Mouse (Mus musculus): ENCODE measurements at regions not wholly inside any gene's neighbourhood (a gene's known extent, or its start where the extent isn't known, plus 50 kb on each side); places are given as distances from the start of the nearest gene placed in this dataset.

- no peak for DNase-seq (ENCODE audit: low read depth)
- TF ChIP-seq POLR2A (IDR thresholded peaks at IDR 0.05; ENCODE audit: borderline replicate concordance, extremely low read depth, insufficient read depth, insufficient read length, poor library complexity, severe bottlenecking) (no peak), CTCF (IDR thresholded peaks at IDR 0.05; ENCODE audit: borderline replicate concordance, extremely low read depth, insufficient read depth, insufficient read length) (no peak)
Measured at GRCm38 (mm10) chr3:101524905-101525304, 79.6 kb downstream of the Atp1a1 start.

DNA sequence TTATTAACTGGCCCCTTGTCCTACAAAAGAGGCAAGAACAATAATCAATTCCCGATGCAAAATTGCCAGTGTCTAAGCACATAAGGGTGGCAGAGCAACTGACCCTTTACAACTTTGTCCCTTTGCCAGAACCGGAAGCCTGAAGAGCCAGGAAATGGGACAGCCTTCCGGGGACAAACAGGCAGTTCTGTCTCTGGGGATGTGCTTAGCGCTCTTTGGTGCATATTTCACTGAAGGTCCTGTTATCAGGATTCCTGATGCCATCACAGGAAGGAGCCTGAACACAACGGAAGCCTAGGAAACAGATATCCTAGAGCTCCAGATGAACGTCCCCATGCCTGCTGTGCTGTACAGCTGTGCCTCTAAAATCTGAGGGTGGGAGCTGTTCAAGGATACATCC is 80.0 kb downstream of the Atp1a1 start:
- TF ChIP-seq CTCF (IDR thresholded peaks at IDR 0.05; ENCODE audit: borderline replicate concordance, extremely low read depth, insufficient read depth, insufficient read length) (no peak), POLR2A (IDR thresholded peaks at IDR 0.05; ENCODE audit: borderline replicate concordance, extremely low read depth, insufficient read depth, insufficient read length, poor library complexity, severe bottlenecking) (no peak)
- DNase-seq (ENCODE audit: low read depth): no peak

DNA sequence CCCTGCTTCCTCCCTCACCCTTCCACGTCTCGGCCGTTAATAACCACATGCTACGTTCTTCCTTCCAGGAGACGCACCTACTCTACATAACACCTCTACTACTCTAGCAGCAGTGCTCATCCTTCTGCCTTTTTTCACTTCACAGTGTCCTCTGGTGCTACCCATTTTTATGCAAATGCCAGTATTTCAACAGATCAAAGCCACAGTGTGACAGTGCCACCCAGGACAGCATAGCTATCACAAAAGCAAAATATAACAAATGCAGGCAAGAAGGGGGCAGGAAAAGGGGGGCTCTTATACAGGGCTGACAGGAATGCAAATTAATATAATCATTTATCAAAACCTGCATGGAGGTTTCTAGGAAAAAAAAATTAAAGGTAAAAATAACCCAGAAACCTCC is 81.2 kb downstream of the Atp1a1 start:
- DNase-seq (ENCODE audit: low read depth): peak; percentile 50
- no peak for TF ChIP-seq CTCF (IDR thresholded peaks at IDR 0.05; ENCODE audit: borderline replicate concordance, extremely low read depth, insufficient read depth, insufficient read length)
- no peak for TF ChIP-seq POLR2A (IDR thresholded peaks at IDR 0.05; ENCODE audit: borderline replicate concordance, extremely low read depth, insufficient read depth, insufficient read length, poor library complexity, severe bottlenecking)

DNA sequence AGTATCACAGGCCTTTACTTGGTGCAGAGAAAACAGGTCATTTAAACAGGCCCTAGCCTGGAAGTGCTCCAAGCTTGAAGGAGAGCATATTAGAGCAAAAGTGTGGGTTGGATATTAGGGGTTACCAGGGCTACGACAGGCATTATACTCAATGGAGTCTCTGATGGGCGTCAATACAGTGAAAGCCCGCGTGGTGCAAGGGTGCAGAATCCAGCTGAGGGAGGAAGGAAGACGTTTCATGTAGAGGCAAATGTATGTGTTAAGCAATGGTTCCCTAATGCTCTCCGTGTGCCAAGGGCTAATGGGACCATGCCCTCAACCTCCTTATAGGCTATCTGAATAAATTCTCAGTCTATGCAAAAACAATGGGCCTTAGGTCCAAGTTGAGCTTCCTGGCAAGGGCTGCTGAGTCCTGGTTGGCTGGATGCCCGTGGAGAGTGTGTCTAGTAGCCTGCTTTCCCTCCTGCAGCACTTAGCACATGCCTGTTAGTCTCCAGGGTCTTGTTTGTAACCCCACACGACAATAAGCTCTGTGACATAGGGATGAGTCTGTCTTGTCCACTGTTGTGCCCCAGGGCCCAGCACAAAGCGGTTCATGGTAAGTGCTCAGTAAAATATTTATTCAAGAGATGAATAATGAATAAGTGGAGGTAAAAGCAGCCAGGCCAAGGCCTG is 82.1 kb downstream of the Atp1a1 start:
- no peak for TF ChIP-seq CTCF (IDR thresholded peaks at IDR 0.05; ENCODE audit: borderline replicate concordance, extremely low read depth, insufficient read depth, insufficient read length)
- DNase-seq (ENCODE audit: low read depth): peak; percentile 93

DNA sequence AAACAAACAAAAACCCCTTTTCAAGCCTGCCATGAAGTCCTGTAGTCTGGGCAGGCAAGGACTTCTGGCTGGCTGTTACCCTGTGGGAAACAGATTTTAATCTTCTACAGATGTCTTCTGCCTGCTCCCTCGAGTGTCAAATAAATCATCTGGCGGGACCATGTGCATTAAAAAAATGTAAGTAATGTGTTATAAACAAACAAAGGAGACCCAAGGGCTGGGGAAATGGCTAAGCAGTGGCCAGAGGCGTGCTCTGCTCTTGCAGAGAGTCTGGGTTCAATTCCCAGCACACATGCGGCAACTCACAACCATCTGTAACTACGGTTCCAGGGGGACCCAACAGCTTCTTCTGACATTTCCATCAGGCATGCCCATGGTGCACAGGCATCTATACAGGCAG is 83.3 kb downstream of the Atp1a1 start:
- no peak for DNase-seq (ENCODE audit: low read depth)
- TF ChIP-seq CTCF (IDR thresholded peaks at IDR 0.05; ENCODE audit: borderline replicate concordance, extremely low read depth, insufficient read depth, insufficient read length) (no peak), POLR2A (IDR thresholded peaks at IDR 0.05; ENCODE audit: borderline replicate concordance, extremely low read depth, insufficient read depth, insufficient read length, poor library complexity, severe bottlenecking) (no peak)

DNA sequence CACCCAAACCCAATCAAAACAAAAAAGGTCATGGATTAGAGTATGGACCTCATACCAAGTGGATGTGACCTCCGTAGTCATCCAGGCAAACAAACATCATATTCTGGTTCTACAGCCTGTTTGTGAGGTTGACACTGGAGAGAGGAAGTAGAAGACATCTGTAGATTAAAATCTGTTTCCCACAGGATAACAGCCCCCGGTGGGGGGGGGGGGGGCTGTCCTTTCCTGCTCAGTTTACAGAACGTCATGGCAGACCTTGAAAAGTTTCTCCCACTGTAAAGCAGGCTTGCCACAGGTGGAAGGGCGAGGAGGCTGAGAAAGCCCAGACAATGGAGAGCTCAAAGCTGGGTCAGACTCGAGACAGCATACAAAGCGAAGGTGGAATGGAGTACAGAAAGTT is 84.4 kb downstream of the Atp1a1 start:
- TF ChIP-seq CTCF (IDR thresholded peaks at IDR 0.05; ENCODE audit: borderline replicate concordance, extremely low read depth, insufficient read depth, insufficient read length) (no peak), POLR2A (IDR thresholded peaks at IDR 0.05; ENCODE audit: borderline replicate concordance, extremely low read depth, insufficient read depth, insufficient read length, poor library complexity, severe bottlenecking) (no peak)
- DNase-seq (ENCODE audit: low read depth): no peak

DNA sequence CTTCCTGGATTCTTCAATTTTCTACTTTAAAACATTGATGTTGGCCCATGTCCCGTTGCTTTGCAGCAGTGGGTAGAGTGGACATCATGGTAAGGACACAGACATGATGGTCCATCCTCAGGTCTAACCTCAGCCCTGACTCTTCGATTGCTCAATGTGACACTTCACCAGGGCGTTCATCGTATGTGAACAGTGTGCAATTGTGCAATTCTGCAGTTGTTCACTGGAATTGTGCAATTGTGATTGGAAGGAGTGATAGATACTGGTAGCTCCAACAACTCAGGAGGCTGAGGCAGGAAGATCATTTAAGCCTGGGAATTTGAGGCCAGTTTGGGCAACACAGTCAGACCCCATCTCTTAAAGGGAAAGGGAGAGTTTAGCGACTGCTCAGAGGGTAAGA is 84.9 kb downstream of the Atp1a1 start:
- TF ChIP-seq POLR2A (IDR thresholded peaks at IDR 0.05; ENCODE audit: borderline replicate concordance, extremely low read depth, insufficient read depth, insufficient read length, poor library complexity, severe bottlenecking) (no peak), CTCF (IDR thresholded peaks at IDR 0.05; ENCODE audit: borderline replicate concordance, extremely low read depth, insufficient read depth, insufficient read length) (no peak)
- no peak for DNase-seq (ENCODE audit: low read depth)

GRCm38 (mm10) chr3:101518810-101519209 is 85.7 kb downstream of the Atp1a1 start:
- peak; percentile 83 for DNase-seq (ENCODE audit: low read depth)
- no peak for TF ChIP-seq CTCF (IDR thresholded peaks at IDR 0.05; ENCODE audit: borderline replicate concordance, extremely low read depth, insufficient read depth, insufficient read length)
- TF ChIP-seq POLR2A (IDR thresholded peaks at IDR 0.05; ENCODE audit: borderline replicate concordance, extremely low read depth, insufficient read depth, insufficient read length, poor library complexity, severe bottlenecking): no peak

DNA sequence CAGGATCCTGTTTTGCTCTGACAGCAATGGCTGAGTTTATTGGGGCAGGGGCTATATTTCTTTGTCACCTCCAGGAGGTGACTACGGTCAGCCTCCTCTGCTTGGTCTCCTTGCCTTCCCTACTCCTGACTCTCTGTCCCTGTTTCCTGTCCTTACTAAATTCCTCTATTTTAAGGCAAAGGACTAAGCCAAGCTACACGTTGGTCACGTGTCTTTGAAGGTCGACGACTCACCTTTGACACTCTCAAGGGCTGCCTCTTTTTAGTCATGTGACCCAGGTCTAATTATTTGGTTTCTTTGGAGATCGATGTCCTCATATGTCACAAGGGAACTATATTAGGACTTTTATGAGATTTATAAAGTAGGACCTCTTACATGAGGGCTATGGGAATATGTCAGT is 86.9 kb downstream of the Atp1a1 start:
- TF ChIP-seq CTCF (IDR thresholded peaks at IDR 0.05; ENCODE audit: borderline replicate concordance, extremely low read depth, insufficient read depth, insufficient read length) (no peak), POLR2A (IDR thresholded peaks at IDR 0.05; ENCODE audit: borderline replicate concordance, extremely low read depth, insufficient read depth, insufficient read length, poor library complexity, severe bottlenecking) (no peak)
- no peak for DNase-seq (ENCODE audit: low read depth)

DNA sequence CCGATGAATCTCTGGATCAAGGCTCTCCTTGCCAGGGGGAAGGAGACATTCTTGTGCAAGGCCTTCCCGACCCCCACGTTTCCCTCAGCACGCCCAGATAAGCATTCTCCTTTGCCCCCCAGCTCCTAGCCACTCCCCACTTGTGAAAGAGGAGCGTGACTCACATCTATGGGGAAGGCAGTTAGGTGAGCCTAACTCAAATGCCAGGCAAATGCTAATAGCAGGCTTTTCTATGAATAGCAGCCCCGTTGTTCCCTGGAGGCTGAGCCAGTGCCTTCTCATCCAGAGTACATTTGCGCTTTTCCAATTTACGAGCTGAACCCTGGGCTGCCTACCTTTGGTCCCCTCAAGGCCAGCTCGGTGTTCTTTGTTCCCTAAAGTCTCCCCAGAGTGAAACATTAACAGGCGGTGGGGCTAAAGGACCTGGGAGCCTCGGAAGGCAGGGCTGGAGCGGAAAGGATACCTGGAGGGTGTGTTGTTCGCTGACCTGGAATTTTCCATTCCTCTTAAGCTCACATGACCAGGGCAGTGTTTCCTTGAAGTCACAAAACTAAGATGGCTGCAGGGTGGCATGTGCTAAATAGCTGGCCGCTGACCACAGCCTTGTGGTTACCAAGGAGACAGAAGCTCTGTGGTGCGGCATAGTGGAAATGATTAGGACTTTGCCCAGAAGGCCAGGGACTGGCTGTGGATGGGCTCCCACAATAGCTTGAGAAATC is 87.5 kb downstream of the Atp1a1 start:
- DNase-seq (ENCODE audit: low read depth): peak; percentile 71
- TF ChIP-seq POLR2A (IDR thresholded peaks at IDR 0.05; ENCODE audit: borderline replicate concordance, extremely low read depth, insufficient read depth, insufficient read length, poor library complexity, severe bottlenecking) (no peak), CTCF (IDR thresholded peaks at IDR 0.05; ENCODE audit: borderline replicate concordance, extremely low read depth, insufficient read depth, insufficient read length) (no peak)

DNA sequence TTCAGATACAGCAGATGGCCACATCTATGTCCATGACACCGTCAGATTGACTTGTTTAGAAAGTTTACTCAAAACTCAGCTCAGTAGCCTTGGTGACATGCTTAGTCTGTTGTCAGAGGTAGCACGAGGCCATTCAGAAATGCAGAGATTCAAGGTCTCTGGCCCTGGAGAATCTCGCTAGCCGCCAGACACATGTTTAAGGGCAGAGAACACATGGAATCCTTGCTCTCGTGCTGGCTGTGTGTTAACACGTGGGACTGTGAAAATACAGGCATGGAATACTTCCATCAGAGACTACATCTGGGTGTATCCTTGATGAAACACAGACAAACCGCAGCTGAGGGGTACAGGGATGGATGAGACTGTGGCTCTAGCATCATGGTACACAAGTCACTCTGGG is 88.9 kb downstream of the Atp1a1 start:
- TF ChIP-seq POLR2A (IDR thresholded peaks at IDR 0.05; ENCODE audit: borderline replicate concordance, extremely low read depth, insufficient read depth, insufficient read length, poor library complexity, severe bottlenecking) (no peak), CTCF (IDR thresholded peaks at IDR 0.05; ENCODE audit: borderline replicate concordance, extremely low read depth, insufficient read depth, insufficient read length) (no peak)
- DNase-seq (ENCODE audit: low read depth): no peak
